Mouse (Mus musculus) kidney, embryonic 16.5 days (tissue): ENCODE measurements around the gene Gm3252. TPM values are rescaled to one million over a fixed set of nuclear protein-coding genes. Genes with fewer than 3 reads are reported as not detected.
A peak's percentile ranks its signal among the peaks of the same experiment; 100 is the strongest.
"Not testable (repeated sequence)": the region's sequence is repeated elsewhere in the genome, so short reads cannot be mapped to it uniquely, and the experiment has no call there.

Experiments used
- ATAC-seq: fragments of 200-750 bp; cut with Nextera tagmentation; 2 replicates; pipeline ENCODE4 v1.8.0; 2017; ENCODE audit warnings: moderate TSS enrichment; ENCODE audit not compliant: low FRiP score, low TSS enrichment
- H3K27ac ChIP-seq: fragments of 300-500 bp; sonication (generic); 2 replicates; pipeline ENCODE4 v1.5.1; 2014; ENCODE audit warnings: low read length
- H3K27me3 ChIP-seq: fragments of 300-500 bp; sonication (generic); 2 replicates; pipeline ENCODE4 v1.6.1; 2014; ENCODE audit warnings: low read length, control low read depth, mixed read lengths; ENCODE audit not compliant: insufficient read depth
- H3K36me3 ChIP-seq: fragments of 300-500 bp; sonication (generic); 2 replicates; pipeline ENCODE4 v1.6.1; 2014; ENCODE audit warnings: low read length, control low read depth, mixed read lengths; ENCODE audit not compliant: insufficient read depth
- H3K4me1 ChIP-seq: fragments of 300-500 bp; sonication (generic); 2 replicates; pipeline ENCODE4 v1.6.1; 2014; ENCODE audit warnings: low read length, control low read depth, mixed read lengths; ENCODE audit not compliant: insufficient read depth
- H3K4me2 ChIP-seq: fragments of 300-500 bp; sonication (generic); replicated peaks from 2 replicates; pipeline ENCODE4 v1.6.1; 2014; ENCODE audit warnings: low read depth, low read length
- H3K4me3 ChIP-seq: fragments of 300-500 bp; sonication (generic); 2 replicates; pipeline ENCODE4 v1.5.1; 2014; ENCODE audit warnings: mild to moderate bottlenecking, low read length
- H3K9ac ChIP-seq: fragments of 300-500 bp; sonication (generic); replicated peaks from 2 replicates; pipeline ENCODE4 v1.6.1; 2014; ENCODE audit warnings: low read length
- H3K9me3 ChIP-seq: fragments of 300-500 bp; sonication (generic); 2 replicates; pipeline ENCODE4 v1.6.1; 2016; ENCODE audit warnings: low read length, control low read depth
- WGBS: fragments of 180-500 bp; shearing (Covaris S2); extraction: QIAGEN DNeasy Blood & Tissue Kit; methylation state at CpG from one replicate; pipeline ENCODE4 v1.1.7; 2014; 5-methylcytosine and 5-hydroxymethylcytosine counted together
- polyA plus RNA-seq: library from polyadenylated mRNA; unstranded; fragments of >200 nt; fragmentation: Nextera tagmentation; extraction: Ambion mirVana; gene quantifications from 2 replicates; pipeline ENCODE4 v1.2.1, GENCODE M21; 2015

Gene Gm3252
- 0.31 TPM in 1 of 2 replicates, not detected in the other for polyA plus RNA-seq

DNA sequence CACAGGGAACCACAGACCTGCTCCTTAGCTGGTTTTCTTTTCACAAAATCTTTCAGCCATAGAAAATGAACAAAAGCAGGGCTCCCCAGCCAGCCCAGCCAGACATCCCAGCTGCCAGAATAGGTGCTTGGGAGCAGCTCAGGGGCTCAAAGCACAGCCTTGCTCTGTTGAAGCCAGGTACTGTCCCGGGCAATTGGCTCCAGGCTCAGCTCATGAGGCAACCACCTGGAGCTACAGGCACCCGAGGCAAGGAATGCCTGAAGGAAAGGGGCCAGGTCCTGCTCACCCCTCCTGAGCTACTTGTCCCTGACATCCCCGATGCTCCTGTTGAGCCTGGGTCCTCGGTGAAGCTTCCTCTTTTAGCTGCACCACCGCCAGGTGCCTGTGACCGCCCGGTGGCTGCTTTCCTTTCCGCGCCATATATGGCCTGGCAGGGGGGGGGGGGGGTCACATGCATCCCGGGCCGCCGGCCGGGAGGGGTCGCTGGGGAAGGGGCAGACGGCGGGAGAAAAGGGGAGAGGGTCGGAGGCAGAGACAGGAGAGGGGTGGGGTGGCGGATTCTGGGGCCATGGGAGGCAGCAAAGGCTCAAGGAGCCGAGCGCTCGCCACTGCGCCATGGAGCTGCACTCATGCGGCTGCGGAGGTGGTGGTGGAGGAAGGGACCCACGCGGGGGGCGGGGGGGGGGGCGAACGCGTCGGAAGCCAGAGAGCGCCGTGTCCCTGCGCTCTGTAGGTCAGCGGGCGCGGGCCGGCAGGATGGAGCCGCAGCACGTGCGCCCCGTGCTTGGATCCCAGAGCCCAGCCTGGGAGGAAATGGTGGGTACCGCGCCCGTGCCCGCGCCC, at the start of gene Gm3252:
Gene Gm3252, plus strand, starts transcription at position 738 of the 843 bp plus-strand sequence.
- WGBS: 4% methylated on average over 7 of the region's 47 CpGs
- not testable (repeated sequence) for H3K36me3 ChIP-seq, H3K27me3 ChIP-seq, H3K9me3 ChIP-seq, H3K4me1 ChIP-seq, ATAC-seq, H3K9ac ChIP-seq, H3K27ac ChIP-seq
- peak within 1 kb of the TSS; percentile 43 for H3K4me2 ChIP-seq
- H3K4me3 ChIP-seq: peak within 1 kb of the TSS; percentile 13; the same call in 1 of the 2 replicates

- 79% methylated on average over 1 of the region's 2 CpGs for WGBS
- H3K36me3 ChIP-seq, H3K4me1 ChIP-seq, H3K9ac ChIP-seq, H3K27ac ChIP-seq, H3K9me3 ChIP-seq, ATAC-seq, H3K4me3 ChIP-seq, H3K27me3 ChIP-seq, H3K4me2 ChIP-seq: not testable (repeated sequence)
These were observed 17.6 kb upstream of the Gm3252 start, which contains the start of gene Gm7876 for GRCm38 (mm10) chr14:4708938-4709337. Gene Gm7876, plus strand, starts transcription at chr14:4709238.

- not testable (repeated sequence) for H3K4me2 ChIP-seq, H3K4me3 ChIP-seq, H3K4me1 ChIP-seq, H3K9me3 ChIP-seq, ATAC-seq, H3K27me3 ChIP-seq, H3K27ac ChIP-seq, H3K36me3 ChIP-seq, H3K9ac ChIP-seq
- no CpG with 5 or more reads among the region's 2 CpGs for WGBS
These were observed 49.5 kb downstream of the Gm3252 start, which contains the start of gene Gm9602 for GRCm38 (mm10) chr14:4776037-4776436. Gene Gm9602, plus strand, starts transcription at chr14:4776337.

Other genes starting within 250 kb of the Gm3252 start
- not detected in 2 replicates for gene Gm3182, start 245.0 kb upstream of the Gm3252 start, polyA plus RNA-seq
- not detected in 2 replicates for gene Gm3047, start 171.4 kb upstream of the Gm3252 start, polyA plus RNA-seq
- gene Gm8159, start 94.4 kb upstream of the Gm3252 start, polyA plus RNA-seq: not detected in 2 replicates
- not detected in 2 replicates for gene Gm3239, start 62.6 kb upstream of the Gm3252 start, polyA plus RNA-seq
- gene Gm7876, start 17.5 kb upstream of the Gm3252 start, polyA plus RNA-seq: not detected in 2 replicates
- gene Gm9602, start 49.6 kb downstream of the Gm3252 start, polyA plus RNA-seq: not detected in 2 replicates
- not detected in 2 replicates for gene Gm3269, start 111.3 kb downstream of the Gm3252 start, polyA plus RNA-seq
- gene Gm3264, start 128.8 kb downstream of the Gm3252 start, polyA plus RNA-seq: 0.22 TPM in 1 of 2 replicates, not detected in the other
- gene Gm3278, start 165.6 kb downstream of the Gm3252 start, polyA plus RNA-seq: not detected in 2 replicates